Mouse (Mus musculus): Measurements from ENCODE around the gene Serpina3f.

Serpina3f gene

DNA sequence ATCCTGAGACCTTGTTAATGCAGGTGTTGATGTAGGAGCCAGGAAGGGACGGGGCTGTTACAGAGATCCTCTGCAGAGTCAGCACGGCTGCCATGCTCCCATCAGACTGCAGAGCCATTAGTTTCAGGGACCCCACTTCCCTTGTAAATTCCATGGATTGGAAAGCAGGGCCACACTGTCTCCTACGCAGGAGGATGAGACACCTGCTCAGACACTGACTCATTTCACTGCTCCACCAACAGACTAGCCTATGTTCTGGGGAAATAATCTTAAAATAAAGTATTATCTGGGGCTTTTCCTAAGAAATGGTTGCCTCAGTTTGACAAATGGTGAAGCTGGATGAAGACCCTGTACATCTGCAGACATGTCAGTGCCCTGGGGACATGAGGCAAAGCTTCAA is 33.9 kb downstream of the Serpina3f start:
- DNase-seq (ENCODE audit: low spot score) = no peak

- no peak for DNase-seq (ENCODE audit: low spot score)
Observed at GRCm38 (mm10) chr12:104261041-104261440, 46.7 kb downstream of the Serpina3f start.

DNA sequence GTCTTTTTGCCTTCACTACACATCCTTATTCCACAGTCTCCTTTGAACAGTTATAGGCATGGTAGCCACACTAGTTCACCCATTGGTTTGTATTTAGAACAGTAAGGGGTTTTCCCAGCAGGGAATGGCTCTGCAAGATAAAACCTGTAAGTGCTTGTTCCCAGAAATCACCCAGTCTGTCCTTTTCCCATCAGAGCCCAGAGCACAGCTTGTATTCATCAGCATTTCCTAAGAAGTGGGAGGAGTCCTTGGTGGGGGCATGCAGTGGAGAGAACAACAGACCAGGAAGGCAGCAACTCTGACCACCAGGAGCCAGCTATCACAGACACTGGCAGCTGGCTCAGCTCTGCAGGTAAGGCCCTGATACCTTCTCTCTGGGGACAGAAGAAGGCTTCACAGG is 48.5 kb downstream of the Serpina3f start, which contains the start of gene Serpina3i:
Serpina3i (plus strand) TSS at position 260 of the 400 bp plus-strand sequence.
- DNase-seq (ENCODE audit: low spot score) = peak; percentile 21

GRCm38 (mm10) chr12:104266374-104266773 is 52.0 kb downstream of the Serpina3f start:
- DNase-seq (ENCODE audit: low spot score) = no peak
